Mouse (Mus musculus) urinary bladder, postnatal 14 days (tissue): ENCODE results near the gene AF067063.
"Not testable (repeated sequence)": the region's sequence is repeated elsewhere in the genome, so short reads cannot be mapped to it uniquely, and the experiment has no call there.

Source experiments
- DNase-seq: peaks from one replicate; pipeline ENCODE4 v3.0.0; 2021; ENCODE audit warnings: low spot score

The AF067063 gene

DNA sequence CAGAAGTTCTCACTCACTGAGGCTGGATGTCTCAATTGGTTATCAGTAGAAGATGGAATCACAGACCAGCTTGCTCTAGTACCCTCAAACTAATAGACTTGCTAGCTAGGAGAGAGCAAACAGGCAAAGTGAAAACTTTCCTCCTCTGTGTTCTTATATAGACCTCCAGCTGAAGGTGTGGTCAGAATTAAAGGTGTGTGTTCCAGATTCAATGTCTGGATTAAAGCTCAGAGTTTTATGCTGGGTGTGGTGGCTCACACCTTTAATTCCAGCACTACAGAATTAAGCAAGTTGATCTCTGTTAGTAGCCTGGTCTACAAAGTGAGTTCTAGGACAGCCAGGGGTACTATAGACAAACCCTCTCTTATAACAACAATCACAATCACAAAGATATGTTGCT, at the start of gene AF067063:
Gene AF067063, minus strand, starts transcription at position 101 of the 400 bp plus-strand sequence.
- DNase-seq = not testable (repeated sequence)

- not testable (repeated sequence) for DNase-seq
Observed at GRCm38 (mm10) chr13:119864395-119864999, 34.5 kb upstream of the AF067063 start.

DNA sequence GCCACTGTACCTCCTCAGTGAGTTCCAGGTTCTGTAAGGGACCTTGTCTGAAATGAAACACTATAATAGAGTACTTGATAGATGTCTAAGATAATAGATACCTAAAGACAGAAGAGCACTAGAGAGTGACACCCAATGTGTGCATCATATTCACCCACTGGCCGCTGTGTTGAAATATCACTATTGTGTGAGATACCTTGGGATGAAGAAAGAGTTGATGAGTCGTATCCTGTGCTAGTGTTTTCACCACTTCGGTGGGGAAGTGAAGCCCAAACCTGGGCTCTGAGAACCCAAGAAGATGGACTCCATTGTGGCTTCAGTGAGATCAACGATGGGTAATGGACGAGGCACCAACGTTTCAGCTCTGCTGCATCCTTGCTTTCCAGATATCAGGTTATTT, 32.4 kb upstream of the AF067063 start:
- DNase-seq = not testable (repeated sequence)

DNA sequence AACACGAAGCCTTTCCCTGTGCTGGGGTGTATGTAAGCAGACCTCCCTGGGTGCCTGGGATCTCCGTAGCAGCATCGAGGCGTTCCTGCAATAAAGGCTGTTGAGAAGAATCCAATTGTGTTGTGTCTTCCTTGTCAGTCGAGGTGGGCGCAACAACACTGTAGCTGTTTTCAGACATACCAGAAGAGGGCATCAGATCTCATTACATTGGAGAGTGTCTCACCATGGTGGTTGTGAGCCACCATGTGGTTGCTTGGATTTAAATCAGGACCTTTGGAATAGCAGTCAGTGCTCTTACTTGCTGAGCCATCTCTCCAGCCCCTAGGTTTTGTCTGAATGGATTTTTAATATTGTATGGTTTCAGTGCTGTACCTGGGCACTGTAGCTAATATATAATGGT, 10.0 kb upstream of the AF067063 start:
- not testable (repeated sequence) for DNase-seq

GRCm38 (mm10) chr13:119837719-119838337, 7.8 kb upstream of the AF067063 start:
- DNase-seq = not testable (repeated sequence)

DNA sequence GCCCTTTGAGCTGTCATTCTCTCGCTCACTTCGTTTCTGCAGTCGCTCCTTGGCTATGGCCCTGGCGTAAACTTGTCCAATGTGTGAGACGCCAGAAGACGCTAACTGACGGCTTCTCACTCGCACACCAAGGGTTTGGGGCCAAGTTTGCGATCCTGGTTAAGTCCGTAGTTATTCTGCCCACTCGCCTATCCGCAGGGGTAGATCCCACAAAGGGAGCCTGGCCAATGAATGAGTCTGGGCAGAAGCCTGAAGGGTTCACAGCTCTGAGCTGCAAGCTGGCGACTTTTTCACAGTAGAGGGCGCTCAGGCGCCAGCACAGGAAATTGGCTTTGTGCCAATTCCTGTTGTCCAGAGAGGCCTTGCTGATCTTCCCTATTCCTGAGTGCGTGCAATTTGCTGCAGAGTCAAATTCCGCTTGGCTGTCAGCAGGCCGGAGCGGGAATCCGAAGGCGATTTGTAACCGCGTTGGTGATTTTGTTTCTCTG, 6.4 kb upstream of the AF067063 start:
- not testable (repeated sequence) for DNase-seq

- peak; percentile 15 for DNase-seq
Observed at GRCm38 (mm10) chr13:119835320-119836056, 5.5 kb upstream of the AF067063 start, which contains the start of gene D13Ertd608e. Gene D13Ertd608e, plus strand, starts transcription at chr13:119836006.

DNA sequence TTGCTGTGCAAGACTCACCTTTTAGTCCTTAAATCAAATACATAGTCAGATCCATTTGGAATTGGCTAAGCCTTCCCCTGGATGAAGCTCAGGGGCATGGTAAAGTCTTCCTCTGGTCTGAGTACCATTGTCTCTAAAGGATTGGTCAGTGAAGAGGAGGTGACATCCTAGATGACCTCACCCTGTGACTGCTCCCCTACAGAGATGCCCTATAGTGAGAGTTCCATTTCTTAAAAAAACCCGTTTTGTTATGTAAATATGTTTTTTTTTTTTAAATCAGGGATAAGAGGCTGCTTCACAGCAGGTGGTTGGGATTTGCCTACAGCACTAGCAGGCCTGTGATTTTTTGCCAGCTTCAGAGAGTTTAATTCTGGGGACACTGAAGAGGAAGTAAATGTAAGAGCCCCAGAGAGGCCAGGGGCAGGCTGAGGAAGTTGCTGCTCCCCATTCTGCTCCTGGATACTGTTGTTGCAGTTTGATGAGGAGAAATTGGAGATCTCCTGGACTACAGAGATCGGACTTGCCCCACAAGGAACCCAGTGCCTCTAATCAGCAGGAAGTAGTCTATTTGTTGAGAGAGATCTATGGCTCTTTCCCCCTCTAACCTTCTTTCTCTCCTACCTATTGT, 12.3 kb downstream of the AF067063 start:
- no peak for DNase-seq

DNA sequence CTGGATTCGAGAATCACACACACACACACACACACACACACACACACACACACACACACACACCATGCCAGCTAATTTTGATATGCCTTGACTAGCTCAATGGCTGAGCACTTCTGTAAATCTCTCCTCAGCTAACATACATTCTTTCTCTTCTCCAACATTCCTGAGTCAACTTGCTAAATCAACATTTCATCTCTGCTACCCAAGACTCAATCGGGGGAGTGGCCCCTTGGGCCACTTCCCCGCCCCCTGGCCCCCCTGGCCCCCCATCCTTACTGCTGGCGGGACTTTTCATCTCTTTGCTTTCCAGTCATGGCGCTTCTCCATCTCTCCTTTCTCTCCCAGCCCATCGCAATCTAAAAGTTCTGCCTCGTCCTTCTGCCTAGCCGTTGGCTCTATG, 13.2 kb downstream of the AF067063 start:
- DNase-seq = no peak

GRCm38 (mm10) chr13:119810031-119810430, 20.0 kb downstream of the AF067063 start:
- no peak for DNase-seq

DNA sequence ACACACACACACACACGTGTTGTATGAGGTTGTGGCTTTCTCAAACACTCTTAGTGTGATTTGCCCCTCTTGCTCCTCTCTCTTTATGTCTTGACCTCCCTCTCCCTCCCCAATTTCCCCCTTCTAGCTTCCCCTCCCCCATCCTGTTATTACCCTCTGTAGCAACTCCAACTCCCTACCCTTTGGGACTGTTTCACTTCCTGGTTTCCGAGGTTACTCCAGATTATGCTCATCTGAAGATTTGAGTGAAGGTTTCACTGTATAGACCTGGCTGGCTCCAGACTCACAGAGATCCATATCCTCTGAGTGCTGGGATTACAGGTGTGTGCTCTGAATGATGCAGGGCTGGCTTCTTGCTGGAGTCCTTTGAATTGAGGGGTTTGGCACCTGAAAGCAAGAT, 21.1 kb downstream of the AF067063 start:
- no peak for DNase-seq

GRCm38 (mm10) chr13:119797656-119798055, 32.4 kb downstream of the AF067063 start:
- no peak for DNase-seq

DNA sequence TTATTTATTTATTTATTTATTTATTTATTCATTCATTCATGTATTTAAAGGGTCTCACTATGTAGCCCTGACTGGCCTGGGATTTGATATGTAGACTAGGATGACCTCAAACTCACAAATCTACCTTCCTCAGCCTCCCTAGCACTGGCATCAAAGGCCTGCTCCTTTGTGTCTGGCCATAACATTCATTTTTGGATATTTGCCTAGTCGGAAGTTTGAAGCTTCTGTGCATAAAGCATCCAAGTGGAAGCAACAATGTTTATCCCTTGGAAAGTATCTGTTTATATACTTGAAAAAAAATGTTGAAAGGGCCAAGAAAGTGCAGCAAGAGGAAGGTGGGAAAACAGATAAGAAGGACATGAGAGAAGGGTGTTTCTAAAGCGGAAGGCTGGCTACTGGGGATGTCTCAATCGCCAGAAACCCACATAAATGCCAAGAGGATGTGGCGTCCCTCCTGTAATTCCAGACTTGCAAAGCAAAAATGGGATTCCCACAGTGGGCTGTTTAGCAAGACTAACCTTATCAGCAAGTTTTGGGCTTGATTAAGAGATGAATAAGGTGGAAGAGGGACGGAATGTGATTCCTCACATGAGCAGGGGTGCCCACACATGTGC, 37.1 kb downstream of the AF067063 start:
- no peak for DNase-seq

DNA sequence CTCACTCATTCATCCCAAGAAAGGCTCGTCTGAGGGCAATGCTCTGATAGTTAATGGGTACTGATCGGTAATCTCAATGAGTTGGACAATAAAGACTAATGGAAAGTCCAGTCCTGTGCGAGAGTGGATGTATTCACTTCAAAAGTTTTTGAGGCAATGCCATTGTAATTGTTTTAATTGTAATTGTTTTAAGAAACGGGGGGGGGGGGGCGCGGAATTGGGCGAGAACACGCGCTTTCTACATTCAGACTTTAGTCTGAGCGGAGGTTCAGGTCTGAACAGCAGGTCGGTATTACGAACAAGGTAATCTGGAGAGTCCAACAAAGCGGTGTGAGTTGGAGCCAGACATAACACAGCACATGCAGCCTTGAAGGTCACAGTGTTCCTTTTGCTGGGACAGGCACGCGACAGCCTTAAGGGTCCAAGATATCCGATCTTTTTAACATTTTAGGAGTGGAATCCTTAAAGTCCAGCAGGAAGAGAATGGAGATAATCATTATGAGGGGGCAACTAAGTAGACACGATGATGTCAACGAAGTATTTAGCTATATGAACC, 38.4 kb downstream of the AF067063 start:
- no peak for DNase-seq

DNA sequence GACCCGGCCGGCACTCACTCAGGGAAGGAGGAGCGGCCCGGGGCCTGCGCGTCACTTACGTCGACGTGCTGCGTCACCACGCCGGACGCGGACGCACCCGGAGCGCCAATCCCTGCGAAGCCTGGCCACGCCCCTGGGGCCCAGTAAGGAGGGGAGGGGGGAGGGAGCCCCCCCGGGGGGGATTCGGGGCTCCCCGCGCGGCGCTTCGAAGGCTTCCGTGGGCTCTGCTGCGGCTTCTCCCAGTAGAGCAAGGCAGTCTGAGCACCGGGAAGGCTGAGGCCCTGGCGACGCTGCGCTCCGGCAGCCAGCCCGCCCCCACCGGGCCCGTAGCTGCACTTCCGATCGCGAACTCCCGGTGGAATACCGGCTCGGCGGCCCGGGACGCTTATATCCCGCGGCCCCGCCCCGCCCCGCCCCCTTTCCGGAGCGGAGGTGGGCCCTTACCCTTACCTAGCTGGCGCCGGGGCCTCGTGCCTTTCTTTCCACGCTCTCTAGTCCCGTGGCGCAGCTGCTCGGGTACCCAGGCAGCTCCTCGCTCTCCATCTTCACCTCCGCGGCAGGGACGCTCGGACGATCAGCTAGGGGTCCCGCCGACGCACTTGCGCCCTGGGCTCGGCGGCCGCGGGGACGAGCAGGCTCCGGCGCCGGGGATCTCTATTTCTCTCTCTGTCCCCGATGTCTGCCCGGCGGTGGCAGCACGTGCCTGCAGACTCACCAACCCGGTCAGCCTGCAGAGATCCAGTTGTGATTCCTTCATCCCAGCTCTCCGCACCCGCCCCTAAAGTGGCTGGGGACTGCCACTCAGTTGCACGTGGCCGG, 39.0 kb downstream of the AF067063 start, which contains the start of gene Zfp131:
Gene Zfp131, minus strand, starts transcription at position 129 of the 819 bp plus-strand sequence.
- DNase-seq = peak; percentile 95

- peak; percentile 68 for DNase-seq
Observed at GRCm38 (mm10) chr13:119789851-119790717, 39.9 kb downstream of the AF067063 start.

- DNase-seq = no peak
Observed at GRCm38 (mm10) chr13:119783581-119783980, 46.4 kb downstream of the AF067063 start.
